Mouse (Mus musculus) MEL (cell line): ENCODE measurements around the gene Spag16.

Source experiments
- CTCF ChIP-seq, 3 experiments: IDR thresholded peaks in 2 of 3; conservative IDR thresholded peaks in 1 of 3; 2 replicates each; pipeline ENCODE4 v1.5.1; 2011 to 2012; ENCODE audit warnings: low read length in 3 of 3, low read depth in 2 of 3, mild to moderate bottlenecking in 2 of 3, improper control_type of control experiment in 1 of 3, inconsistent platforms in 1 of 3, mixed read lengths in 1 of 3, moderate library complexity in 1 of 3; ENCODE audit not compliant: control insufficient read depth in 1 of 3, insufficient read depth in 1 of 3, poor library complexity in 1 of 3, severe bottlenecking in 1 of 3
- EP300 ChIP-seq, 2 experiments: IDR thresholded peaks; 2 replicates each; pipeline ENCODE4 v1.6.1; 2011; ENCODE audit warnings: improper control_type of control experiment in 2 of 2, low read length in 2 of 2, low read depth in 1 of 2, mild to moderate bottlenecking in 1 of 2
- NELFE ChIP-seq: IDR thresholded peaks from 2 replicates; pipeline ENCODE4 v1.6.1; 2011; ENCODE audit warnings: low read depth, low read length, improper control_type of control experiment

- no peak for TF ChIP-seq NELFE
- TF ChIP-seq CTCF (IDR thresholded peaks at IDR 0.05 in 2 of 3, conservative IDR thresholded peaks at IDR 0.05 in 1 of 3; ENCODE audit: control insufficient read depth in 1 of 3, insufficient read depth in 1 of 3, low read depth in 2 of 3, low read length in 3 of 3, poor library complexity in 1 of 3, severe bottlenecking in 1 of 3), result no peak
- TF ChIP-seq EP300 (IDR thresholded peaks at IDR 0.05; ENCODE audit: low read depth in 1 of 2, low read length in 2 of 2), result no peak
These were observed 692.1 kb downstream of the Spag16 start for GRCm38 (mm10) chr1:70518918-70519317.
